Mouse (Mus musculus): ENCODE results near the gene Gm6676. TPM values are rescaled to one million over a fixed set of nuclear protein-coding genes. Genes with fewer than 3 reads are reported as not detected.
"Not testable (repeated sequence)": the region's sequence is repeated elsewhere in the genome, so short reads cannot be mapped to it uniquely, and the experiment has no call there.

Gm6676 gene
- not detected for total RNA-seq (2021)
- long read RNA-seq, experiment 1, result 0 reads
- long read RNA-seq, experiment 2, result 0 reads

DNA sequence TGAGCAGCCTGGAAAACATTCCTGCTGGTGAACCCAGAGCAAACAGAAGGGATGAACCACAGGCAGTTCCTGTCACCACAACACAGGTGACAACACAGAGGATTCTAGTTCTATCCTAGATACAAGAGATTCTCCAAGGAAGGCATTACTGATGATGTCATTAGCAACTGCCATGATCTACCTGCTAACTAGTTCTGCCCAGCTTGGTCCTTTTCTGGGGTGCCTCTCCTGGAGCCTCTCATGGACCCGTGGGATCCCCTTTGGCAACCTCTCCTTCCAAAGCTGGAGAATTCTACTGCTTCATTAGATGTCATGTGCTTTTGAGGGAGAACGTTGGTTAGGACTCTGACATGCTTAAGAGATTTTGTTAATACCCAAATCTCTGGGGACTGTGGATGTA is at the start of gene Gm6676:
Gm6676 (minus strand) TSS at position 101 of the 400 bp plus-strand sequence.
- not testable (repeated sequence) for DNase-seq

DNA sequence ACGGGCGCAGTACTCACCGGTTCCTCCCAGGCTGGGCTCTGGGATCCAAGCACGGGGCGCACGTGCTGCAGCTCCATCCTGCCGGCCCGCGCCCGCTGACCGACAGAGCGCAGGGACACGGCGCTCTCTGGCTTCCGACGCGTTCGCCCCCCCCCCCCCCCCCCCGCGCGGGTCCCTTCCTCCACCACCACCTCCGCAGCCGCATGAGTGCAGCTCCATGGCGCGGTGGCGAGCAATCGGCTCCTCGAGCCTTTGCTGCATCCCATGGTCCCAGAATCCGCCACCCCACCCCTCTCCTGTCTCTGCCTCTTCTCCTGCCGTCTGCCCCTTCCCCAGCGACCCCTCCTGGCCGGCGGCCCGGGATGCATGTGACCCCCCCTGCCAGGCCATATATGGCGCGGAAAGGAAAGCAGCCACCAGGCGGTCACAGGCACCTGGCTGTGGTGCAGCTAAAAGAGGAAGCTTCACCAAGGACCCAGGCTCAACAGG is 49.3 kb upstream of the Gm6676 start, which contains the start of gene Gm3512:
Gm3512 (minus strand) TSS at position 51 of the 489 bp plus-strand sequence.
- not testable (repeated sequence) for DNase-seq

DNA sequence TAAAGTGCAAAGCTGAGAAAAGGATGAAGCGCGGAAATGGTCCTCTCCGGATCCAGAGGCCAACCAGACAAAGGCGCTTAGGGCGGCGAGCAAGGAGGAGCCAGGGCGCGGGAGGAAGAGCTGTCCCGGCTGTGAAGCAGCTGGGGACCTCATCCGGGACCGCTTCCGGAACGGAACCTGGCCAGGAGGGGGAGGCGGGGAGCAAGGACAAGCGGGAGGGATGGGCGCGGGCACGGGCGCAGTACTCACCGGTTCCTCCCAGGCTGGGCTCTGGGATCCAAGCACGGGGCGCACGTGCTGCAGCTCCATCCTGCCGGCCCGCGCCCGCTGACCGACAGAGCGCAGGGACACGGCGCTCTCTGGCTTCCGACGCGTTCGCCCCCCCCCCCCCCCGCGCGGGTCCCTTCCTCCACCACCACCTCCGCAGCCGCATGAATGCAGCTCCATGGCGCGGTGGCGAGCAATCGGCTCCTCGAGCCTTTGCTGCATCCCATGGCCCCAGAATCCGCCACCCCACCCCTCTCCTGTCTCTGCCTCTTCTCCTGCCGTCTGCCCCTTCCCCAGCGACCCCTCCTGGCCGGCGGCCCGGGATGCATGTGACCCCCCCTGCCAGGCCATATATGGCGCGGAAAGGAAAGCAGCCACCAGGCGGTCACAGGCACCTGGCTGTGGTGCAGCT is 19.9 kb downstream of the Gm6676 start:
- DNase-seq, result peak; percentile 2

DNA sequence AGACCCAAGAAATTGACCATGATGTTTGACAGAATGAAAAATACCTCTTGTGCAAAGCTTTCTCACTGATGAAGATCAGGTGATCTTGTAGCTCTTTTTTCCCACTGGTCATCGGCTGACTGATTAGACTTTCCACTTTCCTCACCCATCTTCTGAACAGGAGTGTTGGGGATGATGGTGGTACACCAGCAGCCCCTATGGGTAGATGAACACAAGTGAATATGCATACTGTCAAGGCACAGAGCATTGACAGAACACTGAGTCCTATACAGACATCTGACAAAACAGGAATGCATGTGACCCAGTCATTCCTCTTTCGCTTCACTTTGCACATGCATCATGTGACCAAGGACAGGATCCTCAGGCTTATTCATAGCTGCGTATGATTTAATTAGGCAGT is 24.7 kb downstream of the Gm6676 start, which contains the start of gene Gm3696:
Gm3696 (minus strand) TSS at position 101 of the 400 bp plus-strand sequence.
- not testable (repeated sequence) for DNase-seq

Other genes with a start within 250 kb of the Gm6676 start
- 1 to 10 TPM; 1.0 to 1.7 TPM for gene Gm3667, start 235.4 kb downstream of the Gm6676 start, total RNA-seq (2021)
- gene Gm6356, start 151.6 kb downstream of the Gm6676 start, total RNA-seq (2021), result not detected
- under 1 TPM in 1 of 2 experiments, not detected in 1; 0.31 TPM for gene Gm10406, start 98.0 kb downstream of the Gm6676 start, total RNA-seq (2021)
- gene Gm3685, start 80.4 kb downstream of the Gm6676 start, total RNA-seq (2021), result not detected
- 1 to 10 TPM in 1 of 2 experiments, under 1 TPM in 1; 0.89 to 2.3 TPM for gene Gm3696, start 24.8 kb downstream of the Gm6676 start, total RNA-seq (2021)
- gene Gm3512, start 49.1 kb upstream of the Gm6676 start, total RNA-seq (2021), result under 1 TPM; 0.19 to 0.59 TPM
- gene Gm16434, start 69.1 kb upstream of the Gm6676 start, total RNA-seq (2021), result not detected
- not detected for gene Gm3727, start 139.3 kb upstream of the Gm6676 start, total RNA-seq (2021)
- under 1 TPM; 0.12 to 0.20 TPM for gene Gm3739, start 189.6 kb upstream of the Gm6676 start, total RNA-seq (2021)
- gene Gm5797, start 207.0 kb upstream of the Gm6676 start, total RNA-seq (2021), result not detected
- gene Gm8374, start 239.7 kb upstream of the Gm6676 start, total RNA-seq (2021), result not detected

Measured in gastrocnemius, postnatal 10 days (tissue).